Comparison of ENCODE assay signal across 11 mouse cellular contexts in genomic region chr4:101692892-101693291, GRCm38 (mm10). TPM values are rescaled to one million over a fixed set of nuclear protein-coding genes. Genes with fewer than 3 reads are reported as not detected.
DNase-seq lines count a peak whose midpoint lies in the region; ATAC-seq and TF ChIP-seq lines count a peak whose summit lies in the region.
"Had no signal": no experiment of that assay in that cellular context is flagged by ENCODE, and none has a peak within 500 bp of the region (broad histone marks: within the 10 kb centered on the region; RNA-seq: fewer than 3 reads in every experiment).

No protein-coding gene starts in this region.

- H3K4me3 ChIP-seq in kidney, embryonic 15.5 days (replicated peaks): no peak overlapping the region
- no peak overlapping the region for H3K4me3 ChIP-seq in intestine, postnatal 0 days (ENCODE audit: low read depth, low read length)
- H3K4me3 ChIP-seq: liver, embryonic 15.5 days had no signal

- DNase-seq in kidney, postnatal 14 days: peak; percentile 25
- peak; percentile 53 for DNase-seq in gastrocnemius, postnatal 25 days
- DNase-seq in layer of hippocampus, postnatal 10 days (ENCODE audit: low spot score in 2 of 2): peak; percentile 19 to 34
- peak; percentile 65 for DNase-seq in lung, postnatal 25 days (ENCODE audit: low spot score)
- no peak for DNase-seq in spleen, postnatal 10 days (ENCODE audit: low spot score in 2 of 2)
- DNase-seq: kidney, adult 9 months; retina, postnatal 1 day had no signal

- no peaks in the 10 kb centered on the region for H3K36me3 ChIP-seq in kidney, embryonic 15.5 days
- no peaks in the 10 kb centered on the region for H3K36me3 ChIP-seq in intestine, postnatal 0 days (ENCODE audit: control insufficient read depth, insufficient read depth)
- H3K36me3 ChIP-seq: liver, embryonic 15.5 days had no signal

- H3K4me2 ChIP-seq in kidney, embryonic 15.5 days: no peak overlapping the region
- no peak overlapping the region for H3K4me2 ChIP-seq in intestine, postnatal 0 days (replicated peaks; ENCODE audit: low read depth)
- H3K4me2 ChIP-seq: liver, embryonic 15.5 days had no signal

- no peak overlapping the region for H3K9ac ChIP-seq in kidney, embryonic 15.5 days
- H3K9ac ChIP-seq in intestine, postnatal 0 days (ENCODE audit: low read depth, low read length): no peak overlapping the region
- H3K9ac ChIP-seq: liver, embryonic 15.5 days had no signal

- no peak overlapping the region for H3K27ac ChIP-seq in kidney, embryonic 15.5 days
- H3K27ac ChIP-seq in intestine, postnatal 0 days (ENCODE audit: low read depth, low read length): no peak overlapping the region
- H3K27ac ChIP-seq: liver, embryonic 15.5 days had no signal

- no peak for ATAC-seq in kidney, embryonic 15.5 days (replicated peaks; ENCODE audit: low FRiP score)
- ATAC-seq in intestine, postnatal 0 days: no peak

- 69% methylated on average over 4 of the region's 4 CpGs for WGBS in kidney, embryonic 15.5 days
- 69% methylated on average over 4 of the region's 4 CpGs for WGBS in intestine, postnatal 0 days

- H3K27me3 ChIP-seq in kidney, embryonic 15.5 days: no peaks in the 10 kb centered on the region
- no peaks in the 10 kb centered on the region for H3K27me3 ChIP-seq in intestine, postnatal 0 days (replicated peaks; ENCODE audit: control insufficient read depth, insufficient read depth, low read length)
- H3K27me3 ChIP-seq: liver, embryonic 15.5 days had no signal

- no peak for TF ChIP-seq CTCF in intestine, postnatal 0 days (IDR thresholded peaks at IDR 0.05; ENCODE audit: low read depth)

- no peaks in the 10 kb centered on the region for H3K4me1 ChIP-seq in kidney, embryonic 15.5 days
- H3K4me1 ChIP-seq in intestine, postnatal 0 days (replicated peaks; ENCODE audit: control insufficient read depth, insufficient read depth, low read length): no peaks in the 10 kb centered on the region
- H3K4me1 ChIP-seq: liver, embryonic 15.5 days had no signal

- no peaks in the 10 kb centered on the region for H3K9me3 ChIP-seq in kidney, embryonic 15.5 days (replicated peaks)
- no peaks in the 10 kb centered on the region for H3K9me3 ChIP-seq in intestine, postnatal 0 days (ENCODE audit: control insufficient read depth)
- H3K9me3 ChIP-seq: liver, embryonic 15.5 days had no signal

RNA-seq across cellular contexts. Expression of gene Lepr, which starts 24.3 kb away (rescaled TPM):
- 3.9 and 4.5 TPM in 2 replicates for polyA plus RNA-seq in kidney, embryonic 15.5 days (2015; fragmentation: Nextera tagmentation; extraction: Ambion mirVana)
- 1 to 10 TPM; 1.5 to 1.9 TPM for total RNA-seq in gastrocnemius, postnatal 25 days (2021)
- total RNA-seq in layer of hippocampus, postnatal 10 days (2021): 1 to 10 TPM; 3.7 to 5.6 TPM
- polyA plus RNA-seq in intestine, postnatal 0 days (2015; fragmentation: Nextera tagmentation; extraction: Ambion mirVana): 1.9 TPM in 2 replicates
- total RNA-seq: hematopoietic stem cell, adult 5-6 weeks had no signal

RNA-seq across cellular contexts. Expression of gene Leprot, which starts 45.4 kb away (rescaled TPM):
- polyA plus RNA-seq in kidney, embryonic 15.5 days (2015; fragmentation: Nextera tagmentation; extraction: Ambion mirVana): 86.1 and 88.3 TPM in 2 replicates
- total RNA-seq in gastrocnemius, postnatal 25 days (2021): 10 to 100 TPM; 10.3 to 12.2 TPM
- total RNA-seq in layer of hippocampus, postnatal 10 days (2021): 10 to 100 TPM; 28.3 to 34.7 TPM
- 130 and 137 TPM in 2 replicates for polyA plus RNA-seq in intestine, postnatal 0 days (2015; fragmentation: Nextera tagmentation; extraction: Ambion mirVana)

Comparison
In these comparisons a context has a peak if more than half of its experiments do, and no peak if none do; other contexts are left out.
1. DNase-seq: peak in kidney, postnatal 14 days (single experiment), gastrocnemius, postnatal 25 days (single experiment), layer of hippocampus, postnatal 10 days (2 of 2) and lung, postnatal 25 days (single experiment); none in spleen, postnatal 10 days (0 of 2).